Mouse (Mus musculus) neutrophil, adult 5-6 weeks (primary cell): Measurements from ENCODE around the gene Hsfy2. TPM values are rescaled to one million over a fixed set of nuclear protein-coding genes. Genes with fewer than 3 reads are reported as not detected.

ENCODE experiments used
- ATAC-seq: fragments of 151-379, 151-347 bp; 2 replicates; pipeline ENCODE4 v1.8.0; 2017; ENCODE audit warnings: mild to moderate bottlenecking, moderate TSS enrichment; ENCODE audit not compliant: insufficient number of reproducible peaks, poor library complexity, low FRiP score, severe bottlenecking; ENCODE audit errors: extremely low read depth
- total RNA-seq: library from RNA; stranded (forward); fragments of 200-1000 nt; gene quantifications from 2 replicates; pipeline ENCODE4 v1.2.3, GENCODE M21; 2017

The Hsfy2 gene
- not detected in 2 replicates for total RNA-seq

GRCm38 (mm10) chr1:56637335-56637734 is at the start of gene Hsfy2:
Gene Hsfy2, minus strand, starts transcription at chr1:56637435.
- no peak for ATAC-seq

- ATAC-seq = no peak
These were observed 47.9 kb upstream of the Hsfy2 start for GRCm38 (mm10) chr1:56685053-56685557.

- no peak for ATAC-seq
These were observed 47.3 kb upstream of the Hsfy2 start for GRCm38 (mm10) chr1:56684512-56684911.

GRCm38 (mm10) chr1:56681258-56681657 is 44.0 kb upstream of the Hsfy2 start:
- ATAC-seq = no peak

- no peak for ATAC-seq
These were observed 38.0 kb upstream of the Hsfy2 start for GRCm38 (mm10) chr1:56675253-56675652.

- ATAC-seq = no peak
These were observed 37.4 kb upstream of the Hsfy2 start for GRCm38 (mm10) chr1:56674601-56675000.

GRCm38 (mm10) chr1:56671241-56671945 is 34.2 kb upstream of the Hsfy2 start:
- ATAC-seq = no peak

- no peak for ATAC-seq
These were observed 33.3 kb upstream of the Hsfy2 start for GRCm38 (mm10) chr1:56670509-56670908.

GRCm38 (mm10) chr1:56664606-56665005 is 27.4 kb upstream of the Hsfy2 start:
- no peak for ATAC-seq

GRCm38 (mm10) chr1:56626824-56627223 is 10.4 kb downstream of the Hsfy2 start:
- no peak for ATAC-seq

- no peak for ATAC-seq
These were observed 12.9 kb downstream of the Hsfy2 start for GRCm38 (mm10) chr1:56624304-56624703.

GRCm38 (mm10) chr1:56612384-56612783 is 24.9 kb downstream of the Hsfy2 start:
- ATAC-seq = no peak
